Mouse (Mus musculus) heart, postnatal 0 days (tissue): ENCODE results near the gene Rgp1. TPM values are rescaled to one million over a fixed set of nuclear protein-coding genes. Genes with fewer than 3 reads are reported as not detected.

Experiments used
- ATAC-seq: fragments of 200-750 bp; cut with Nextera tagmentation; 2 replicates; pipeline ENCODE4 v1.8.0; 2017; ENCODE audit warnings: low read depth, moderate number of reproducible peaks, moderate library complexity; ENCODE audit not compliant: insufficient read depth
- DNase-seq: peaks from one replicate; pipeline ENCODE4 v3.0.0-alpha.2; 2016; ENCODE audit warnings: low spot score
- H3K27ac ChIP-seq: fragments of 300-500 bp; sonication (generic); 2 replicates; pipeline ENCODE4 v1.5.1; 2014; ENCODE audit warnings: low read depth, mild to moderate bottlenecking
- H3K27me3 ChIP-seq: fragments of 300-500 bp; sonication (generic); 2 replicates; pipeline ENCODE4 v1.6.1; 2014; ENCODE audit warnings: low read length, mixed read lengths; ENCODE audit not compliant: control insufficient read depth, insufficient read depth
- H3K36me3 ChIP-seq: fragments of 300-500 bp; sonication (generic); replicated peaks from 2 replicates; pipeline ENCODE4 v1.6.1; 2014; ENCODE audit warnings: low read length, mixed read lengths; ENCODE audit not compliant: control insufficient read depth, insufficient read depth
- H3K4me1 ChIP-seq: fragments of 300-500 bp; sonication (generic); 2 replicates; pipeline ENCODE4 v1.6.1; 2014; ENCODE audit warnings: antibody characterized with exemption; ENCODE audit not compliant: control insufficient read depth, insufficient read depth
- H3K4me2 ChIP-seq: fragments of 300-500 bp; sonication (generic); 2 replicates; pipeline ENCODE4 v1.6.1; 2014; ENCODE audit warnings: low read depth, mild to moderate bottlenecking, low read length, moderate library complexity
- H3K4me3 ChIP-seq: fragments of 300-500 bp; sonication (generic); 2 replicates; pipeline ENCODE4 v1.5.1; 2014; ENCODE audit warnings: low read depth, low read length
- H3K9ac ChIP-seq: fragments of 300-500 bp; sonication (generic); replicated peaks from 2 replicates; pipeline ENCODE4 v1.6.1; 2014; ENCODE audit warnings: low read depth, low read length, mixed read lengths
- H3K9me3 ChIP-seq: fragments of 300-500 bp; sonication (generic); replicated peaks from 2 replicates; pipeline ENCODE4 v1.6.1; 2016; ENCODE audit warnings: low read length; ENCODE audit not compliant: control insufficient read depth
- CTCF ChIP-seq: IDR thresholded peaks from 2 replicates; pipeline ENCODE4 v1.5.1; 2016; ENCODE audit warnings: antibody characterized with exemption, control low read depth, low read depth
- EP300 ChIP-seq: IDR thresholded peaks from 2 replicates; pipeline ENCODE4 v1.6.1; 2016; ENCODE audit warnings: antibody characterized with exemption, low read depth
- WGBS: fragments of 180-500 bp; shearing (Covaris S2); extraction: QIAGEN DNeasy Blood & Tissue Kit; methylation state at CpG from one replicate; pipeline ENCODE4 v1.1.7; 2014; 5-methylcytosine and 5-hydroxymethylcytosine counted together
- microRNA-seq: library from miRNA; unstranded; fragments of <30 nt; microRNA quantifications from one replicate; pipeline ENCODE4, GENCODE M21; 2016
- polyA plus RNA-seq: library from polyadenylated mRNA; unstranded; fragments of >200 nt; fragmentation: Nextera tagmentation; extraction: Ambion mirVana; gene quantifications from 2 replicates; pipeline ENCODE4 v1.2.1, GENCODE M21; 2015
- total RNA-seq: library from RNA; depleted of rRNA; stranded (reverse); fragments of >200 nt; gene quantifications from 2 replicates; pipeline ENCODE4 v1.2.3, GENCODE M21; 2014; ENCODE audit warnings: low replicate concordance; rRNA removed

The Rgp1 gene
- total and polyA plus RNA-seq, 2 experiments from 2014 or later = 10.8 to 12.4 TPM

GRCm38 (mm10) chr4:43634621-43635374 is 56.3 kb downstream of the Rgp1 start:
- ATAC-seq (no peak), DNase-seq (no peak)
- Histone ChIP-seq H3K4me1 (peaks cover 15% of the 10 kb centered on the region; the same call in 1 of the 2 replicates), H3K9ac (no peak overlapping the region), H3K4me3 (no peak overlapping the region), H3K27ac (no peak overlapping the region), H3K36me3 (no peaks in the 10 kb centered on the region), H3K27me3 (no peaks in the 10 kb centered on the region), H3K9me3 (no peaks in the 10 kb centered on the region), H3K4me2 (no peak overlapping the region)
- no peak for TF ChIP-seq EP300
- no peak for TF ChIP-seq CTCF
- 81% methylated on average over 7 of the region's 7 CpGs for WGBS

DNA sequence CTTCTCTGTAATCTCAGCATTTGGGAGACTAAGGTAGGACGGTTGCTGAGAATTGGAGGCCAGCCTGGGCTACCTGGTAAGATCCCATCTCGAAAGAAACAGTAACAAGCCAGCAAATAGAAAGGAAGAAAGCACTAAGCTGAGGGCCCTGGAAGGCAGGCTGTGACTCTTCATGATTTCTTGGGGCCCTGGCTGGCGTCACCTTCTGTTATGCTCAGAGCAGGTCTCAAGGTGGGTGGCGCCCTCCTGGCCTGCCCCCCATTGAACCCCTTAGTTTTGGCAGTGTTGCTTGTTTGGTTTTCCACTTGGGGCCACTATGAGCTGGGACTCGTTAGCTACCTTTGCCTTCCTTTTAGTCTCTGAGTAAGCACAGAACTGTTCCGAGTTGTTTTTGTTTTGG is 58.2 kb downstream of the Rgp1 start:
- Histone ChIP-seq H3K36me3 (peaks cover 9% of the 10 kb centered on the region; the same call in 1 of the 2 replicates), H3K4me3 (no peak overlapping the region), H3K27ac (no peak overlapping the region), H3K27me3 (no peaks in the 10 kb centered on the region), H3K9me3 (no peaks in the 10 kb centered on the region), H3K4me1 (peaks cover 15% of the 10 kb centered on the region; the same call in 1 of the 2 replicates), H3K4me2 (no peak overlapping the region), H3K9ac (no peak overlapping the region)
- DNase-seq = no peak
- ATAC-seq = no peak
- TF ChIP-seq CTCF (no peak), EP300 (no peak)
- 82% methylated on average over 6 of the region's 6 CpGs for whole genome bisulfite sequencing

Small RNA genes lying within 50 kb of the gene (microRNA-seq; reads per million reads assigned to microRNA genes)
- not detected for gene Gm25262

Other genes starting within 250 kb of the Rgp1 start
- 32.2 and 34.9 TPM in 2 replicates for gene Rusc2, start 196.7 kb upstream of the Rgp1 start, total RNA-seq
- gene Rusc2, start 196.7 kb upstream of the Rgp1 start, polyA plus RNA-seq = 7.2 and 8.0 TPM in 2 replicates
- gene Fam166b, start 149.6 kb upstream of the Rgp1 start, total RNA-seq = not detected in 2 replicates
- 0.14 and 0.25 TPM in 2 replicates for gene Fam166b, start 149.6 kb upstream of the Rgp1 start, polyA plus RNA-seq
- gene Tesk1, start 136.8 kb upstream of the Rgp1 start, total RNA-seq = 51.3 and 55.5 TPM in 2 replicates
- gene Tesk1, start 136.8 kb upstream of the Rgp1 start, polyA plus RNA-seq = 3.9 and 5.1 TPM in 2 replicates
- gene Cd72, start 124.1 kb upstream of the Rgp1 start, total RNA-seq = 0.08 and 0.81 TPM in 2 replicates
- gene Cd72, start 124.1 kb upstream of the Rgp1 start, polyA plus RNA-seq = 3.4 TPM in 2 replicates
- gene Sit1, start 95.0 kb upstream of the Rgp1 start, total RNA-seq = 2.8 TPM in 1 of 2 replicates, not detected in the other
- not detected in 2 replicates for gene Sit1, start 95.0 kb upstream of the Rgp1 start, polyA plus RNA-seq
- gene Ccdc107, start 85.8 kb upstream of the Rgp1 start, total RNA-seq = 26.6 and 44.0 TPM in 2 replicates
- gene Ccdc107, start 85.8 kb upstream of the Rgp1 start, polyA plus RNA-seq = 81.7 and 82.4 TPM in 2 replicates
- 18.7 and 27.0 TPM in 2 replicates for gene Arhgef39, start 79.0 kb upstream of the Rgp1 start, total RNA-seq
- gene Arhgef39, start 79.0 kb upstream of the Rgp1 start, polyA plus RNA-seq = 7.3 and 8.8 TPM in 2 replicates
- gene Car9, start 71.7 kb upstream of the Rgp1 start, total RNA-seq = 4.6 TPM in 1 of 2 replicates, not detected in the other
- gene Car9, start 71.7 kb upstream of the Rgp1 start, polyA plus RNA-seq = 0.80 and 1.1 TPM in 2 replicates
- gene Tpm2, start 55.0 kb upstream of the Rgp1 start, total RNA-seq = 25.7 and 67.0 TPM in 2 replicates
- gene Tpm2, start 55.0 kb upstream of the Rgp1 start, polyA plus RNA-seq = 109 TPM in 2 replicates
- 30.1 and 46.3 TPM in 2 replicates for gene Creb3, start 16.4 kb upstream of the Rgp1 start, total RNA-seq
- gene Creb3, start 16.4 kb upstream of the Rgp1 start, polyA plus RNA-seq = 49.1 and 53.4 TPM in 2 replicates
- gene Tln1, start 16.0 kb upstream of the Rgp1 start, total RNA-seq = 141 and 185 TPM in 2 replicates
- 67.1 and 77.2 TPM in 2 replicates for gene Tln1, start 16.0 kb upstream of the Rgp1 start, polyA plus RNA-seq
- gene Gba2, start 158 bp downstream of the Rgp1 start, total RNA-seq = 11.0 and 16.7 TPM in 2 replicates
- 14.0 TPM in 2 replicates for gene Gba2, start 158 bp downstream of the Rgp1 start, polyA plus RNA-seq
- not detected in 2 replicates for gene Msmp, start 5.8 kb downstream of the Rgp1 start, total RNA-seq
- 1.2 TPM in 1 of 2 replicates, not detected in the other for gene Msmp, start 5.8 kb downstream of the Rgp1 start, polyA plus RNA-seq
- gene Npr2, start 53.2 kb downstream of the Rgp1 start, total RNA-seq = 17.7 and 23.1 TPM in 2 replicates
- gene Npr2, start 53.2 kb downstream of the Rgp1 start, polyA plus RNA-seq = 6.6 and 6.9 TPM in 2 replicates
- not detected in 2 replicates for gene Spag8, start 74.9 kb downstream of the Rgp1 start, total RNA-seq
- 0.44 and 0.62 TPM in 2 replicates for gene Spag8, start 74.9 kb downstream of the Rgp1 start, polyA plus RNA-seq
- 358 and 378 TPM in 2 replicates for gene Hint2, start 77.8 kb downstream of the Rgp1 start, total RNA-seq
- 322 and 361 TPM in 2 replicates for gene Hint2, start 77.8 kb downstream of the Rgp1 start, polyA plus RNA-seq
- 9.6 and 24.9 TPM in 2 replicates for gene Tmem8b, start 90.3 kb downstream of the Rgp1 start, total RNA-seq
- gene Tmem8b, start 90.3 kb downstream of the Rgp1 start, polyA plus RNA-seq = 4.5 and 4.9 TPM in 2 replicates
- gene Fam221b, start 90.4 kb downstream of the Rgp1 start, total RNA-seq = not detected in 2 replicates
- 3.6 and 4.0 TPM in 2 replicates for gene Fam221b, start 90.4 kb downstream of the Rgp1 start, polyA plus RNA-seq
- gene Olfr70, start 122.1 kb downstream of the Rgp1 start, total RNA-seq = 0.15 TPM in 1 of 2 replicates, not detected in the other
- not detected in 2 replicates for gene Olfr70, start 122.1 kb downstream of the Rgp1 start, polyA plus RNA-seq
- gene Olfr71, start 131.5 kb downstream of the Rgp1 start, total RNA-seq = not detected in 2 replicates
- not detected in 2 replicates for gene Olfr71, start 131.5 kb downstream of the Rgp1 start, polyA plus RNA-seq
- gene Hrct1, start 148.5 kb downstream of the Rgp1 start, total RNA-seq = 8.2 and 9.5 TPM in 2 replicates
- gene Hrct1, start 148.5 kb downstream of the Rgp1 start, polyA plus RNA-seq = 4.5 and 4.9 TPM in 2 replicates
- 1.6 and 6.3 TPM in 2 replicates for gene Spaar, start 151.3 kb downstream of the Rgp1 start, total RNA-seq
- 1.1 and 1.3 TPM in 2 replicates for gene Spaar, start 151.3 kb downstream of the Rgp1 start, polyA plus RNA-seq
- gene Olfr159, start 192.3 kb downstream of the Rgp1 start, total RNA-seq = not detected in 2 replicates
- not detected in 2 replicates for gene Olfr159, start 192.3 kb downstream of the Rgp1 start, polyA plus RNA-seq
- not detected in 2 replicates for gene Olfr156, start 245.2 kb downstream of the Rgp1 start, total RNA-seq
- gene Olfr156, start 245.2 kb downstream of the Rgp1 start, polyA plus RNA-seq = not detected in 2 replicates